Comparison of ENCODE assay signal across 8 mouse cellular contexts in the genomic region with DNA sequence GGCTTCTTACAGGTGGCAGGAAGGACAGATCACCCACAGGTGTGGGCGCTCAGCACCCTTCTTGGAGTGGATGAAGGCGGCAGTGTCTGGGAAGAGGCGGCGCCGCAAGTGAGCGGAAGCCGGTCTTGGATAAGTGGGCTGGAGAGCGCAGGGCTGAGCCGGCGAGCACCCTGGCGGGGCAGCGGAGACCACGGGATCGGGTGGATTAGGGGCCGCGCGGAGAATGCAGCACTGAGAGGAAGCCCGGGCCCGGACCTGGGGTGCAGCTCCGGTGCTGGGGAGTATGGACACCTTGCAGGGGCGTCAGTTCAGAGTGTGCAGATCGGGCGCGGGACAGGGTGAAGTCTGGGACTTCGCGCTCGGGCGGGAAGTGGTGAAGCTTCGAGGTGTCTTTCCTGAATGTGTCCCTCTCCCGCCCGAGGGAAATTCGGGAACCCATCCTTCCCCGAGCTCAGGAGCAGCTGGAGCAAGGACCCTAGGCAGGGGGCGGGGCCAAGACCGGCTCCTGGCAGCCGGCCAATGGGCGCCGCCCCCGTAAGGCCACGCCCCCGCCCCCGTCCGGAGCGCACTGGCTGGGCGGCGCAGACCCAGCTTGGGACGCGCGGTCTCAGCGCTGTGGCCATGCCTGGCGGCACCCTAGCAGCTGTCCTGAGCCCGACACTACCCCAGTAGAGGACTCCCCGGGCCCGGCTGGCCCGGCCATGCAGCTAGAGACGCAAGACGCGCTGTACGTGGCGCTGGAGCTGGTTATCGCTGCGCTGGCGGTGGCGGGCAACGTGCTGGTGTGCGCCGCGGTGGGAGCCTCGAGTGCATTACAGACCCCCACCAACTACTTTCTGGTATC. TPM values are rescaled to one million over a fixed set of nuclear protein-coding genes. Genes with fewer than 3 reads are reported as not detected.
DNase-seq lines count a peak whose midpoint lies in the region; ATAC-seq and TF ChIP-seq lines count a peak whose summit lies in the region.

A gene (plus strand): TSS at position 584 of the 844 bp plus-strand sequence.

- H3K9me3 ChIP-seq in hindbrain, embryonic 12.5 days (replicated peaks) = no peaks in the 10 kb centered on the region; the same call in 1 of the 2 replicates

- WGBS in hindbrain, embryonic 12.5 days = 1% methylated on average over 69 of the region's 69 CpGs

- H3K27me3 ChIP-seq in Patski = no peaks in the 10 kb centered on the region
- H3K27me3 ChIP-seq in hindbrain, embryonic 12.5 days = peaks cover 39% of the 10 kb centered on the region

- in situ Hi-C loops in Patski (cut with MboI; ENCODE audit: low pct_unique_long_range_greater_than_20kb) = no loop called here

- peaks cover 24% of the 10 kb centered on the region for H3K4me1 ChIP-seq in hindbrain, embryonic 12.5 days

- intact Hi-C loops in left cerebral cortex, postnatal 4 days (cut with DNase I) = no loop called here

- no peaks in the 10 kb centered on the region for H3K36me3 ChIP-seq in hindbrain, embryonic 12.5 days

- H3K9ac ChIP-seq in hindbrain, embryonic 12.5 days = peak within 1 kb of the TSS; percentile 59

- peak within 1 kb of the TSS; percentile 65 for H3K4me3 ChIP-seq in hindbrain, embryonic 12.5 days

- TF ChIP-seq CTCF in Patski (IDR thresholded peaks at IDR 0.05) = no peak

- CTCF ChIA-PET in Patski (lab: Charles Lee) = interaction anchor here (0.7 to 2.5 kb wide), 15 partner anchors 8 to 105 kb away, joined by 3 to 9 read pairs (median 4); no protein-coding TSS in a partner anchor

- DNase-seq in Patski (ENCODE audit: low read depth, low spot score) = no peak
- DNase-seq in cerebellum, adult 8-10 months = peak; percentile 18
- peak; percentile 11 to 22 for DNase-seq in frontal cortex, postnatal 25 days (ENCODE audit: low spot score in 2 of 2)
- DNase-seq in left cerebral cortex, postnatal 4 days = peak; percentile 66
- peak; percentile 90 for DNase-seq in mesoderm, embryonic 11.5 days (ENCODE audit: low read depth, low spot score)
- peak; percentile 52 for DNase-seq in skeletal muscle tissue, adult 2 months (ENCODE audit: low read depth, low spot score)
- no peak for DNase-seq in MN1 (ENCODE audit: low spot score)

- H3K4me2 ChIP-seq in hindbrain, embryonic 12.5 days (replicated peaks) = peak within 1 kb of the TSS; percentile 99

- peak; percentile 46 for ATAC-seq in Patski
- peak; percentile 94 for ATAC-seq in hindbrain, embryonic 12.5 days (ENCODE audit: low FRiP score)

- H3K27ac ChIP-seq in hindbrain, embryonic 12.5 days = no peak within 1 kb of the TSS

- POLR2A ChIA-PET in Patski (lab: Charles Lee) = interaction anchor here (0.7 to 1.4 kb wide), 5 partner anchors 19 to 29 kb away, joined by 3 to 6 read pairs (median 3); no protein-coding TSS in a partner anchor

RNA-seq across cellular contexts. Expression of the gene that starts here (rescaled TPM):
- polyA plus RNA-seq in Patski (2021) = 0.41 TPM
- 5.1 and 6.2 TPM in 2 replicates for polyA plus RNA-seq in hindbrain, embryonic 12.5 days (2016; fragmentation: Nextera tagmentation; extraction: Ambion mirVana)
- 1 to 10 TPM; 4.0 to 4.4 TPM for total RNA-seq in left cerebral cortex, postnatal 4 days (2021)

Comparison
In these comparisons a context has a peak if more than half of its experiments do, and no peak if none do; other contexts are left out.
1. Peak in ATAC-seq in Patski; RNA of the gene not detected or under 1 TPM.
2. DNase-seq: peak in cerebellum, adult 8-10 months (single experiment), frontal cortex, postnatal 25 days (2 of 2), left cerebral cortex, postnatal 4 days (single experiment), mesoderm, embryonic 11.5 days (single experiment) and skeletal muscle tissue, adult 2 months (single experiment); none in Patski (single experiment) and MN1 (single experiment).